ENCODE assay signal across 17 mouse cellular contexts in the genomic region with DNA sequence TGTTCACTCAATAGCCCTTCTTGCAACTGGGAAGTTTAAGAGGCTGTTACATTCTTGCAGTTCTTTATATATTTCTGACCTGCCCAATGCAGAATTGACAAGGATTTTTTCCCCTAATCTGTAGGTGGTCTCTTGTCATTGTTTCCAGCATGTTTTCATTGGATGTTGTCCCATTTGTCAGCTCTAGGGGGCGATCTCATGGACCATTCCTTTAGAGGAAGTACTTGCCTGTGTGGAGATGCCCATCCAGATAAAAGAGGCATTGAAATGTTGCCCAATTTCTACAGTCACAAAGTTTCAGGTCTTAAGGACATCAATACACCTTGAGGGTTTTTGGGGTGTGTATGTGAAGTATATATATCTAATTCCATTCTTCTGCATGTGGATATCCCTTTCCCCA. TPM values are rescaled to one million over a fixed set of nuclear protein-coding genes. Genes with fewer than 3 reads are reported as not detected.
DNase-seq lines count a peak whose midpoint lies in the region; ATAC-seq and TF ChIP-seq lines count a peak whose summit lies in the region.
"Had no signal": no experiment of that assay in that cellular context is flagged by ENCODE, and none has a peak within 500 bp of the region (broad histone marks: within the 10 kb centered on the region; RNA-seq: fewer than 3 reads in every experiment).

No protein-coding gene starts in this region.

- H3K9ac ChIP-seq in intestine, postnatal 0 days (ENCODE audit: low read depth, low read length): no peak overlapping the region
- no peak overlapping the region for H3K9ac ChIP-seq in intestine, embryonic 16.5 days (ENCODE audit: low read depth, low read length)
- no peak overlapping the region for H3K9ac ChIP-seq in MEL (ENCODE audit: control insufficient read depth, low read depth, low read length, poor library complexity, severe bottlenecking)
- H3K9ac ChIP-seq: heart, embryonic 15.5 days; lung, embryonic 14.5 days had no signal

- no peaks in the 10 kb centered on the region for H3K36me3 ChIP-seq in intestine, postnatal 0 days (ENCODE audit: control insufficient read depth, insufficient read depth)
- no peaks in the 10 kb centered on the region for H3K36me3 ChIP-seq in intestine, embryonic 16.5 days (ENCODE audit: control insufficient read depth, insufficient read depth, low read length)
- no peaks in the 10 kb centered on the region; a peak in 1 of 4 replicates for H3K36me3 ChIP-seq in MEL (ENCODE audit: control insufficient read depth in 1 of 2, insufficient read depth in 2 of 2, low read length in 2 of 2)
- no peaks in the 10 kb centered on the region for H3K36me3 ChIP-seq in hindbrain, embryonic 10.5 days
- H3K36me3 ChIP-seq: embryonic facial prominence, embryonic 10.5 days; heart, embryonic 15.5 days; limb, embryonic 10.5 days had no signal

- no peak overlapping the region for H3K4me2 ChIP-seq in intestine, postnatal 0 days (replicated peaks; ENCODE audit: low read depth)
- H3K4me2 ChIP-seq in intestine, embryonic 16.5 days (ENCODE audit: low read depth, low read length): no peak overlapping the region
- H3K4me2 ChIP-seq: heart, embryonic 15.5 days; lung, embryonic 14.5 days; midbrain, embryonic 11.5 days had no signal

- no peak for ATAC-seq in intestine, postnatal 0 days
- ATAC-seq in intestine, embryonic 16.5 days: no peak

- 0% methylated on average over 1 of the region's 1 CpGs for WGBS in intestine, postnatal 0 days
- WGBS in intestine, embryonic 16.5 days: 0% methylated on average over 1 of the region's 1 CpGs
- WGBS in hindbrain, embryonic 10.5 days: 0% methylated on average over 1 of the region's 1 CpGs

- H3K9me3 ChIP-seq in intestine, postnatal 0 days (ENCODE audit: control insufficient read depth): no peaks in the 10 kb centered on the region
- H3K9me3 ChIP-seq in intestine, embryonic 16.5 days (ENCODE audit: control insufficient read depth, low read length): no peaks in the 10 kb centered on the region
- no peaks in the 10 kb centered on the region for H3K9me3 ChIP-seq in MEL (replicated peaks; ENCODE audit: insufficient read depth, low read length)
- no peaks in the 10 kb centered on the region for H3K9me3 ChIP-seq in hindbrain, embryonic 10.5 days
- H3K9me3 ChIP-seq: embryonic facial prominence, embryonic 10.5 days; heart, embryonic 15.5 days; limb, embryonic 10.5 days had no signal

- no peak for TF ChIP-seq EP300 in MEL (IDR thresholded peaks at IDR 0.05; ENCODE audit: low read depth in 1 of 2, low read length in 2 of 2)

- no peak overlapping the region for H3K27ac ChIP-seq in intestine, postnatal 0 days (ENCODE audit: low read depth, low read length)
- no peak overlapping the region for H3K27ac ChIP-seq in intestine, embryonic 16.5 days (ENCODE audit: low read length)
- no peak overlapping the region for H3K27ac ChIP-seq in MEL (ENCODE audit: control insufficient read depth, low read depth, low read length)
- no peak overlapping the region for H3K27ac ChIP-seq in hindbrain, embryonic 10.5 days
- H3K27ac ChIP-seq: embryonic facial prominence, embryonic 10.5 days; heart, adult 2 months; heart, embryonic 15.5 days; left cerebral cortex, adult 2 months; limb, embryonic 10.5 days; macrophage had no signal

- peak; percentile 26 for TF ChIP-seq CTCF in intestine, postnatal 0 days (IDR thresholded peaks at IDR 0.05; ENCODE audit: low read depth)
- peak; percentile 6 to 59 (median 43); a peak in 4 of 6 replicates for TF ChIP-seq CTCF in MEL (IDR thresholded peaks at IDR 0.05 in 2 of 3, conservative IDR thresholded peaks at IDR 0.05 in 1 of 3; ENCODE audit: control insufficient read depth in 1 of 3, insufficient read depth in 1 of 3, low read depth in 2 of 3, low read length in 3 of 3, poor library complexity in 1 of 3, severe bottlenecking in 1 of 3)

- H3K27me3 ChIP-seq in intestine, postnatal 0 days (replicated peaks; ENCODE audit: control insufficient read depth, insufficient read depth, low read length): no peaks in the 10 kb centered on the region
- no peaks in the 10 kb centered on the region; the same call in 1 of the 2 replicates for H3K27me3 ChIP-seq in intestine, embryonic 16.5 days (replicated peaks; ENCODE audit: control insufficient read depth, insufficient read depth, low read length)
- peaks cover 0 to 2% of the 10 kb centered on the region in 2 experiments; a peak in 1 of 4 replicates for H3K27me3 ChIP-seq in MEL (ENCODE audit: control insufficient read depth in 1 of 2, insufficient read depth in 2 of 2, low read length in 2 of 2)
- H3K27me3 ChIP-seq in hindbrain, embryonic 10.5 days (ENCODE audit: insufficient read depth, poor library complexity, severe bottlenecking): peaks cover 14% of the 10 kb centered on the region; the same call in 1 of the 2 replicates

- no peak for TF ChIP-seq POLR2A in MEL (IDR thresholded peaks at IDR 0.05; ENCODE audit: control insufficient read depth in 1 of 2, insufficient read depth in 1 of 2, low read depth in 1 of 2, low read length in 2 of 2, poor library complexity in 1 of 2)

- H3K4me3 ChIP-seq in intestine, postnatal 0 days (ENCODE audit: low read depth, low read length): no peak overlapping the region
- H3K4me3 ChIP-seq in intestine, embryonic 16.5 days (ENCODE audit: low read length): no peak overlapping the region
- no peak overlapping the region for H3K4me3 ChIP-seq in MEL (ENCODE audit: control insufficient read depth in 1 of 2, insufficient read depth in 1 of 2, low read depth in 2 of 2, low read length in 2 of 2)
- H3K4me3 ChIP-seq in hindbrain, embryonic 10.5 days: no peak overlapping the region
- H3K4me3 ChIP-seq: embryonic facial prominence, embryonic 10.5 days; heart, adult 2 months; heart, embryonic 15.5 days; left cerebral cortex, adult 2 months; limb, embryonic 10.5 days had no signal

- H3K79me2 ChIP-seq in MEL (ENCODE audit: control insufficient read depth, insufficient read depth, low read length, poor library complexity): no peaks in the 10 kb centered on the region

- no peaks in the 10 kb centered on the region for H3K4me1 ChIP-seq in intestine, postnatal 0 days (replicated peaks; ENCODE audit: control insufficient read depth, insufficient read depth, low read length)
- H3K4me1 ChIP-seq in intestine, embryonic 16.5 days (ENCODE audit: control insufficient read depth, insufficient read depth, low read length): no peaks in the 10 kb centered on the region
- H3K4me1 ChIP-seq in MEL (ENCODE audit: control insufficient read depth in 1 of 2, insufficient read depth in 2 of 2, low read length in 2 of 2): no peaks in the 10 kb centered on the region
- no peaks in the 10 kb centered on the region for H3K4me1 ChIP-seq in hindbrain, embryonic 10.5 days (replicated peaks)
- H3K4me1 ChIP-seq: embryonic facial prominence, embryonic 10.5 days; heart, embryonic 15.5 days; limb, embryonic 10.5 days had no signal

- no peak for TF ChIP-seq RAD21 in MEL (IDR thresholded peaks at IDR 0.05; ENCODE audit: low read depth, low read length)

- peak; percentile 21 to 37 for DNase-seq in B cell, adult 2 months
- DNase-seq in MEL (ENCODE audit: low read depth, low spot score): peak; percentile 61
- peak; percentile 5 for DNase-seq in naive thymus-derived CD4-positive, alpha-beta T cell, adult 2 months (ENCODE audit: low read depth)
- no peak for DNase-seq in testis, postnatal 10 days (ENCODE audit: low spot score)
- no peak for DNase-seq in hindbrain, embryonic 10.5 days (ENCODE audit: low spot score)
- DNase-seq: gastrocnemius, postnatal 14 days had no signal

TF ChIP-seq in MEL, 35 proteins besides CTCF, POLR2A, EP300 and RAD21:
- peak; percentile 73 for TF ChIP-seq GATA1 (IDR thresholded peaks at IDR 0.05; ENCODE audit: low read depth, low read length)
- no peak for TF ChIP-seq UBTF (IDR thresholded peaks at IDR 0.05; ENCODE audit: borderline replicate concordance, insufficient read depth, low read depth, low read length)

RNA-seq across cellular contexts. Expression of gene Mfsd1, which starts 9.0 kb away (rescaled TPM):
- 61.6 and 69.9 TPM in 2 replicates for polyA plus RNA-seq in intestine, postnatal 0 days (2015; fragmentation: Nextera tagmentation; extraction: Ambion mirVana)
- 61.2 and 70.0 TPM in 2 replicates for polyA plus RNA-seq in intestine, embryonic 16.5 days (2015; fragmentation: Nextera tagmentation; extraction: Ambion mirVana)
- total RNA-seq in MEL (2012; rRNA removed): 39.6 and 39.7 TPM in 2 replicates
- 10 to 100 TPM in 1 of 2 experiments, not detected in 1; 36.2 TPM for polyA plus RNA-seq in MEL (2012; ENCODE audit: insufficient read depth in 1 of 2, insufficient read length in 2 of 2, low read depth in 1 of 2, low replicate concordance in 2 of 2, missing spikeins in 1 of 2)
- 54.4 and 62.7 TPM in 2 replicates for polyA plus RNA-seq in hindbrain, embryonic 10.5 days (2016; fragmentation: Nextera tagmentation; extraction: Ambion mirVana)

RNA-seq across cellular contexts. Expression of gene Rarres1, which starts 58.2 kb away (rescaled TPM):
- 13.5 and 14.6 TPM in 2 replicates for polyA plus RNA-seq in intestine, postnatal 0 days (2015; fragmentation: Nextera tagmentation; extraction: Ambion mirVana)
- 1.3 and 1.4 TPM in 2 replicates for polyA plus RNA-seq in intestine, embryonic 16.5 days (2015; fragmentation: Nextera tagmentation; extraction: Ambion mirVana)
- total RNA-seq in MEL (2012; rRNA removed): not detected in 2 replicates
- polyA plus RNA-seq in MEL (2012; ENCODE audit: insufficient read depth in 1 of 2, insufficient read length in 2 of 2, low read depth in 1 of 2, low replicate concordance in 2 of 2, missing spikeins in 1 of 2): not detected
- 1.5 and 2.9 TPM in 2 replicates for polyA plus RNA-seq in hindbrain, embryonic 10.5 days (2016; fragmentation: Nextera tagmentation; extraction: Ambion mirVana)
- total RNA-seq: hematopoietic stem cell, adult 5-6 weeks had no signal

Comparison
In these comparisons a context has a peak if more than half of its experiments do, and no peak if none do; other contexts are left out.
1. DNase-seq: peak in B cell, adult 2 months (2 of 2), MEL (single experiment) and naive thymus-derived CD4-positive, alpha-beta T cell, adult 2 months (single experiment); none in testis, postnatal 10 days (single experiment) and hindbrain, embryonic 10.5 days (single experiment).